Mouse (Mus musculus): ENCODE results near the gene Dlx4.

Gene Dlx4

DNA sequence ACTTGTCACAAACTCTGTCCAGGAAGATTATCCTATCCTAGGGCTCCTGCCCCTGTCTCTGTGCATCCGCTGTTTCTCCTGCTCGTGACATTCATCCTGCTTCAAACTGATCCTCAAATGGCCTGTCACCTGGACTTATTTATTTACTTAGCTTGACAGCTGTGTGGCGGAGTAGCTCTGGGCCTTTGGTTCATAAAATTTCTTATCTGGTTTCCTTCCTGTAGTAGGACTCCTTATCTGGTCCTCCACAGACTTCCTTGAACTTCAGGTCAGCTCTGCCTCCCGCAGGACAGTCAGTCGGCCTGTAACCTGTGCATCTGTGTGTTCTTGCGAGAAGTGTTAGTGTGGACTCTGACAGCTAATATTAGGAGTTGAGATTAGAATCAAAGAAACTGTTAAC, 41.8 kb downstream of the Dlx4 start:
- WGBS = 77% methylated on average over 6 of the region's 6 CpGs

- 78% methylated on average over 19 of the region's 19 CpGs for WGBS
Measured at GRCm38 (mm10) chr11:95102161-95102904, 43.7 kb downstream of the Dlx4 start.

GRCm38 (mm10) chr11:95101071-95101788, 44.8 kb downstream of the Dlx4 start:
- WGBS = 60% methylated on average over 16 of the region's 16 CpGs

- WGBS = 83% methylated on average over 3 of the region's 3 CpGs
Measured at GRCm38 (mm10) chr11:95100393-95100792, 45.7 kb downstream of the Dlx4 start.

GRCm38 (mm10) chr11:95098346-95099095, 47.5 kb downstream of the Dlx4 start:
- 84% methylated on average over 5 of the region's 5 CpGs for WGBS

- WGBS = 69% methylated on average over 6 of the region's 6 CpGs
Measured at GRCm38 (mm10) chr11:95097889-95098288, 48.2 kb downstream of the Dlx4 start.

DNA sequence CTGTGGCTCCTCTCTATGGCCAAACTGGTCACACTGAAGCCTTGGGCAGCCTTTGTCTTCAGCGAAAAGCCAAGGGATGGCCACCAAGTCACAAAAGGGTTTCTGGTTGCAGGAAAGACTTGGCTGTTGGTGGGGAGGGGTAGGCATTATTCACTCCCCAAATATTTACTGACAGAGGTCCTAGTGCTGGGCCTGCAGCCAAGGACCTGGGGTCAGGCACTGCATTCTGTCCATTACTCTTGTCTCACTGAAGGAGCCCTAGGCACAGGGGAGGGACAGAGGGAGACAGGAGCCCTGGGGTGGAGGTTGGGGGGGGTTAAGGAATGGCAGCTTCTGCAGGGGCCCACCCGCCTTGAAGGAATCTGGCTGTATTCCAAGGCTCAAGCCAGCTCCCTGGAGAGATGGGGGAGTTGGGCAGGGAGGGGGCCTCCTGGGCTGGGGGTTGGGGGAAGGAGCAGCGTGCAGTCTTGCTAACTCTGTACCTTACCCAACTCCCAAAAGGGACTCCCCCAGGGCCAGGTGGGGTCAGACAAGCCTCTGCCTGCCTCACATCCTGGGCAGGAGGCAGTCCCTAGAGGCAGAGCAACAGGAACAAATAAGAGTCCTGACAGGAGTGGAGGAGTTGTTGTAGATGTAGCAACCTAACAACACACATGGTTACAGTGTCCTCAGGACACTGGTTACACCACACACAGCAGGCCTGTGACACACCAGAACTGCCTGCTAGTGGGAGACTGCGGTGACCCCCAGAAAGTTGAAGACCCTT, 49.3 kb downstream of the Dlx4 start:
- WGBS = 67% methylated on average over 4 of the region's 4 CpGs

DNA sequence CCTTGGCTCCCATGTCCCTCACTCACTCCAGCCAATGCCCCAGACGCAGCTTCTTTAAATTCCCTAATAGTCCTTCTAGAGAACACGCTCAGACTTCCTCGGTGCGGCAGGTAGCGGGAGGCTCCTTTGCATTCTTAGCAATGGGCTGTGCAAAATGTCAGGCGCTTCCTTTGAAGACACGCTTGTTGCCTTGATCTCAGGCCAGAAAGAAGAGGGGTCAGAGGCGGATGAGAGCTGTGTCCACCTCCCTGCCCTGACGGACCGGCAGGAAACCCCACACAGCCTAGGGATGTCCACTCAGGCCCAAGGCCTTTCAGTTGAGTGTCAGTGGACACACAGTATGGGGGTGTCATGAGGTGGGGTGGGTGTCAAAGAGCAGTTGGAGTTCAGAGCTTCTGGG, 50.5 kb downstream of the Dlx4 start:
- 75% methylated on average over 10 of the region's 10 CpGs for WGBS

DNA sequence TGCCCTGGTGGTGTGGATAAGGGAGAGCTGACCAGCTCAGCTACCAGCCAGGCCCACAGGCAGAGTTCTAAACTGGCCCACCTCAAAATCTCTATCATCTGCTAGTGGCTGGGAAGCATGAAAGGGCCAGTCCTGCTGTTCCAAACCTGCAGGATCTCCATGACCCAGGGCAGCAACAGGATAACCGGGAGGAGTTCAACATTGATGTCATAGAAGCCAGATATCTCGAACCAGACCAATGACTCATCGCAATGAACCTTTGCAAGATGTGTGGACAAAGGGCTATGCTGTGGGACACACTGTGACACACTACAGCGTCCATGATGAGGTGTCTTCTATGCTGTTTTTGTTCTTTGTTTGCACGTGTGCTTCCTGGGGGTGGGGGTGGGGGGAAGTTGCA, 53.0 kb downstream of the Dlx4 start:
- WGBS = 72% methylated on average over 5 of the region's 5 CpGs
